ENCODE assay signal across 33 mouse cellular contexts in the genomic region with DNA sequence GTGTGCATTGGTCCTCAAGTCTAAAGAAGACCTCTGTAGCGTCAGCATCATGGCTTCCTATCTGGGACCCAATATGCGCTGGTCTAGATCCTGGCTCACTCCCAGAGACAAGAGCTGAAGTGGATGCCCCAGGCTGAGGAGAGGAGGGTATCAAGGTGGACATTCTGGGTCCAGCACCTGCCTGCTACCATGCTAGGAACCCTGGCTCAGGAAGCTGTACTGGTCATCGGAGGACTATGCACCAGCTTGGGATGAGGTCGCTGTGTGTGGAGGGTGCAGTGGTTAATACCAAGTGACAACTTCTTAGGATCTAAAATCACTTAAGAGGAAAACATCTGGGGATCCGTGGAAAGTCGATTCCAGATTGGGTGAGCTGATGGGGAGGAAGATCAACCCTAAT. TPM values are rescaled to one million over a fixed set of nuclear protein-coding genes. Genes with fewer than 3 reads are reported as not detected.
"Had no signal": no experiment of that assay in that cellular context is flagged by ENCODE, and none has a peak within 500 bp of the region (broad histone marks: within the 10 kb centered on the region; RNA-seq: fewer than 3 reads in every experiment).

No protein-coding gene starts in this region.

- H3K27ac ChIP-seq: embryonic facial prominence, embryonic 10.5 days; embryonic facial prominence, embryonic 12.5 days; embryonic facial prominence, embryonic 13.5 days; embryonic facial prominence, embryonic 15.5 days; forebrain, embryonic 10.5 days; forebrain, embryonic 12.5 days; forebrain, embryonic 13.5 days; gastrocnemius, adult 2 months; heart, adult 2 months had no signal

- H3K9me3 ChIP-seq: embryonic facial prominence, embryonic 10.5 days; embryonic facial prominence, embryonic 12.5 days; embryonic facial prominence, embryonic 13.5 days; embryonic facial prominence, embryonic 15.5 days; forebrain, embryonic 10.5 days; forebrain, embryonic 12.5 days; forebrain, embryonic 13.5 days had no signal

- DNase-seq: cerebellum, adult 2 months; cerebellum, adult 8-10 months; cerebellum, adult 9-10 months; cerebellum, adult 9-11 months; cerebellum, postnatal 10 days; cerebellum, postnatal 14 days; cerebellum, postnatal 25 days; cerebellum, postnatal 36 days; embryo, embryonic 11 days; forebrain, postnatal 0 days; gastrocnemius, adult 2 months; gastrocnemius, postnatal 10 days; gastrocnemius, postnatal 14 days; gastrocnemius, postnatal 25 days; gastrocnemius, postnatal 36 days; heart, adult 2 months had no signal

- H3K9ac ChIP-seq: embryonic facial prominence, embryonic 12.5 days; embryonic facial prominence, embryonic 13.5 days; embryonic facial prominence, embryonic 15.5 days; forebrain, embryonic 12.5 days; forebrain, embryonic 13.5 days; forebrain, postnatal 0 days; heart, embryonic 12.5 days had no signal

- H3K36me3 ChIP-seq: embryonic facial prominence, embryonic 10.5 days; embryonic facial prominence, embryonic 12.5 days; embryonic facial prominence, embryonic 13.5 days; embryonic facial prominence, embryonic 15.5 days; forebrain, embryonic 10.5 days; forebrain, embryonic 12.5 days; heart, embryonic 12.5 days had no signal

- ATAC-seq: forebrain, embryonic 13.5 days; forebrain, embryonic 14.5 days; forebrain, embryonic 16.5 days; forebrain, postnatal 0 days had no signal

- H3K4me3 ChIP-seq: embryonic facial prominence, embryonic 10.5 days; embryonic facial prominence, embryonic 12.5 days; embryonic facial prominence, embryonic 13.5 days; embryonic facial prominence, embryonic 15.5 days; erythroblast, embryonic 14.5 days; forebrain, embryonic 10.5 days; forebrain, embryonic 12.5 days; forebrain, embryonic 13.5 days; gastrocnemius, adult 2 months; heart, adult 2 months; heart, embryonic 12.5 days had no signal

- H3K4me2 ChIP-seq: embryonic facial prominence, embryonic 12.5 days; embryonic facial prominence, embryonic 13.5 days; embryonic facial prominence, embryonic 15.5 days; forebrain, embryonic 12.5 days; forebrain, embryonic 13.5 days; heart, embryonic 11.5 days; heart, embryonic 12.5 days had no signal

RNA-seq across cellular contexts. Expression of a gene that starts 46.8 kb away (rescaled TPM):
- total RNA-seq: common myeloid progenitor, adult 5-6 weeks; forebrain, postnatal 0 days; granulocyte monocyte progenitor cell, adult 5-6 weeks had no signal
- polyA plus RNA-seq: cerebellum, adult 2 months; cortical plate, adult 2 months; embryonic facial prominence, embryonic 10.5 days; embryonic facial prominence, embryonic 11.5 days; embryonic facial prominence, embryonic 12.5 days; embryonic facial prominence, embryonic 13.5 days; embryonic facial prominence, embryonic 15.5 days; erythroblast, embryonic 14.5 days; forebrain, embryonic 10.5 days; forebrain, embryonic 12.5 days; forebrain, embryonic 13.5 days; forebrain, embryonic 14.5 days; forebrain, embryonic 16.5 days; forebrain, postnatal 0 days; frontal cortex, adult 2 months; heart, embryonic 11.5 days; heart, embryonic 12.5 days had no signal
